In genomic region chr8:10875170-10875569, GRCm38 (mm10) we compare ENCODE assay signal across 14 mouse cellular contexts.
"Had no signal": no experiment of that assay in that cellular context is flagged by ENCODE, and none has a peak within 500 bp of the region (broad histone marks: within the 10 kb centered on the region; RNA-seq: fewer than 3 reads in every experiment).

No protein-coding gene starts in this region.

- DNase-seq: kidney, postnatal 14 days; layer of hippocampus, postnatal 36 days; lung, embryonic 14.5 days; lung, postnatal 10 days; lung, postnatal 4 days; right cerebral cortex, adult 18-20 months; right cerebral cortex, postnatal 25 days; thymus, postnatal 36 days had no signal

- ATAC-seq: liver, embryonic 12.5 days had no signal

- H3K9ac ChIP-seq: kidney, embryonic 15.5 days; limb, embryonic 15.5 days; liver, embryonic 12.5 days; lung, embryonic 14.5 days; neural tube, embryonic 12.5 days had no signal

- H3K36me3 ChIP-seq: kidney, embryonic 15.5 days; limb, embryonic 15.5 days; liver, embryonic 12.5 days; midbrain, embryonic 10.5 days; neural tube, embryonic 12.5 days had no signal

- H3K4me1 ChIP-seq: limb, embryonic 15.5 days; liver, embryonic 12.5 days had no signal

- H3K4me3 ChIP-seq: kidney, embryonic 15.5 days; limb, embryonic 15.5 days; liver, embryonic 12.5 days; midbrain, embryonic 10.5 days; myocyte; neural tube, embryonic 12.5 days had no signal

- H3K4me2 ChIP-seq: kidney, embryonic 15.5 days; limb, embryonic 15.5 days; liver, embryonic 12.5 days; lung, embryonic 14.5 days; neural tube, embryonic 12.5 days had no signal

- H3K27me3 ChIP-seq: neural tube, embryonic 12.5 days had no signal

- H3K9me3 ChIP-seq: kidney, embryonic 15.5 days; limb, embryonic 15.5 days; liver, embryonic 12.5 days; midbrain, embryonic 10.5 days; neural tube, embryonic 12.5 days had no signal

- H3K27ac ChIP-seq: kidney, embryonic 15.5 days; limb, embryonic 15.5 days; liver, embryonic 12.5 days; midbrain, embryonic 10.5 days; neural tube, embryonic 12.5 days had no signal
